Mouse (Mus musculus) ovary, postnatal 36 days (tissue): ENCODE data around the gene Pex16.
A peak's percentile ranks its signal among the peaks of the same experiment; 100 is the strongest.

ENCODE experiments used
- DNase-seq: peaks from one replicate; pipeline ENCODE4 v3.0.0; 2022; ENCODE audit warnings: low spot score, mixed read lengths

The Pex16 gene

DNA sequence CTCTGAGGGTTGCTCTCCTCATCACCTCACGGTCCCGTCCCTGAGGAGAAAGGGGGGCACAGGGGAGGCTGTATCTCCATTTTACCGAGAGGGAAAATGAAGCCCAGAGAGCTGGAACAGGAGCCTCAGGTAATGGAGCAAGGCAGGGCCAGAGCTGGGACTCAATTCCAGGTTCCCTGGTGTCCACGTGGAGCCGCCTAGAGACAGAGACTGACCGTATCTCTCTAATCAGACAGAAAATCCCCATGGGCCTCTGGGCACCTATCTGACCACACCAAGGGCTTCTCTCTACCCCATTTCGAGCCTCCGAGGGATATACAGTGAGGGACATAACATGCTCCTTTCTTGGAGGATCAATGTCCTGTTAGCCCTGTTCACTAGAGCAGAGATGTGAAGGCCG lies 48.7 kb downstream of the Pex16 start:
- no peak for DNase-seq

DNA sequence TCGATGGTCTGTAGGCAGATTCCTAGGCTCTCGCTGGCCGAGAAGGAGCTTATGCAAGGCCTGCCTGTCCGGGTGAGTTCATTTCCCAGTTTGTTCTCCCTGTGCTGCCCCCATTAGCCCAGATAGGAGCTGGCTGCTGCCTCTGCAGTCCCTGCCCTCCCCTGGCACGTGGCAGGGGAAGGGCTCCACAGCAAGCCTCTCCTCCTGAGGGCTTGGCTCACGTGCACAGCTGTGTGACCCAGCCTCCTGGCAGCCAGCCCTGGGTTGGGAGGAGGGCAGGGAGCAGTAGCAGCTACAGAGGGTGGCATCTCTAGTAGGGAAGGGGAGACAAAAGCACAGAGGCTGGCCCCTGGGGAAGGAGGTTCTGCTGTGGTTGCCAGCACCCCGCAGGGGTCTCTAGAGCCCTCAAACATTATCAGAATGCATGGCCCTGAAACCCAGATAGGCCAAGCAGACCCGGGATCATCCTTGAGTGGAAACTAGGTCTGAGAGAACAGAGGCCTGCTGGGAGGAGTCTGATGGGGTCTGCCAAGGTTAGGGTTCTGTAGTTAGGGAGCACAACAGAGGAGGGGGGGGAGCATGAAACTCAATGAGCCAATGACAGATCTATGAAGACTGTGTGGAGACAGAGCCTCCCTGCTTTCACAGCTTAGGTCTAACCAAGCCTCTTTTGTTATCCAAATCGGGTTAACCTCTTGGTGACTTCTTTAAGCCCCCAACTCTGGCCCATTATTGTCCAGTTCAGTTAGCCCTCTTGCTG lies 49.4 kb downstream of the Pex16 start:
- DNase-seq: peak; percentile 93

DNA sequence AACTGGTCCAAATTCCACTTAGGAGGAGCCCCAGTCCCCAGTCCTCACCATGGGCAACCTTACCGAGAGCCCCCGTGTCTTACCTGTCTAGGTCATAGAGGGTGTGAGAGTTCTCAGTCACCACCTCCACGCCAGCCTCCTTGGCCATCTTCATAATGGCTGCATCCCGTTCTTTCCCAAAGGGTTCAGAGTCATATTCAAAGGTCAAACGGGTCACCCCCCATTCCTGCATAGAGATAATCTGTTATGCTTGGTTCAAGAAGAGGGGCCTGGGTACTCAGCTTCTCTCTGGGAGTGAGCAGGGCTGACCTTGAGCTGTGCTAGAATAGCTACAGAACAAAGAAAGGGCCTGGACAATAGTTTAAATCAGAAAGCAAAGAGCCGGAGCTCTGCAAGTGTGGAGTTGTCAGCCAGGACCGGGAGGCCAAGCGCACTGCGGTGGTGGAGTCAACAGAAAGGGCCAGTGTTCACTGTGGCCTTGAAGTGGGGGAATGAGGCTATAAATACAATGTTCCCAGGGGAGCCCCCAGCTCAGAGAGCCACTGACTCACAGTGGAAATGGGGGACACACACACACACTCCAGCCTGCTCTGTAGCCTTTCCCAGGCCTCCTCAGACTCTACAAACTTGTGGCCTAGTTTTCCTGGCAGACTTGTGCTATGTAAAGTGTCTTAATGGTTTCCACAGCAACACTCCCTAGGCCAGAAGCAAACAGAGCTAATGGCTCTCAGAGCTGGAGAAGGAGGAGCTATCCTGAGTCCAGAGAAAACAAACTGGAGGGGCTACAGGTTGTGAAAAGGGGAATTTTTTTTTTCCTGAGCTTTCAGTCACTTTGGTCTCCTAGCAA lies 50.2 kb downstream of the Pex16 start:
- peak; percentile 45 for DNase-seq

DNA sequence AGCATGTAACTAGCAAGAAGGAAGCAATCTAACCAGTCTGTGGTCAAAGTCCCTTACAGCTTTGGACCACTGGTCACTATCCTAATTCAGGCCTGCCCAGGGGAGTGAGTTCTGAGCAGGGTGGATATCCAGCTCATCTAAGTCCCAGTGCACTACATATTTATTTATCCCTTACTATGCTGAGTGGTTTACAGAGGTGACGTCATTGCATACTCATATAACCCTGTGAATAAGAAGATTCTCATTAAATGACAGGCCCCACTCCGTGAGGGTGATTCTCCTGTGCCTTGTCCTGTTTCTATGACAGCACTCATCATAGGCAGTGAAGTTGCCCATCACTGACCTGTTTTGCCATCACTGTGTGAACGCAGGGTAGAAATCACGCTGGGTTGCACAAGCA lies 50.9 kb downstream of the Pex16 start:
- DNase-seq: no peak

DNA sequence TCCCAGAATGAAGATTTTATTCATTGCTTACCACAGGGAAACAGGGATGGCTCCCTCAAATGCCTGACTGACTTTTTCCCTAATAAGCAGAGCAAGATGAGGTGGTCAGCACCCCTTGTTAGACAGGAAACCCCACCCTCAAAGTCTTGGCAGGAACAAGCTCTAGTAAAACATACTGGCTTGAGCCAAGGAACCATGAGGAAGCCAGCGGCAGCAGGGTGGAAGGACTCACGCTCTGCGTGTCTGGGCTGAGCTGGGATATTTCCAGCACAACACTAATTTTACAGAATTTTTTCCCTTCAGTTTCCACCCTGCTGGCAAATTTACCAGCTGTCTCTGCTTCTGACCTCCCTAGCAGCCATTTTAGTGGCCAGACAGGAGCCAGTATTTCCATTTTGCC lies 52.0 kb downstream of the Pex16 start:
- no peak for DNase-seq

DNA sequence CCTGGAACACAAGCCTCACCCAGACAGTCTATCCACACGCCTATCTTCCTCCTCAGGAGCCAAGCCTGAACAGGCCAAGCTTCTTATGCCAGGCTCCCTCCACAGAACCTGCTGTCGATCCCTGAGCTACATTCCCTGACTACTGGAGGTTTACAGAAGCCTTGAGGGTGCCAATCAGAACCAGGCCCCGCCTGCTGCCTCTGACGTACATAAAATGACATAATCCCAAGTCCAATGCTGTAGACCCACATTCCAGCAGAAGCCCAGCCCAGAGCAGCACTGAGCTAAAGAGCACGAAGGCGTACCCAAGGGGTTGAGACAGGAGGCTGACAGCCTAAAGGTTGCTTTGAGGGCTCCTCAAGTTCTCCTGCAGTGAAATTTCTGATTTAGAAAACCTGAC lies 53.4 kb downstream of the Pex16 start:
- DNase-seq: peak; percentile 43

DNA sequence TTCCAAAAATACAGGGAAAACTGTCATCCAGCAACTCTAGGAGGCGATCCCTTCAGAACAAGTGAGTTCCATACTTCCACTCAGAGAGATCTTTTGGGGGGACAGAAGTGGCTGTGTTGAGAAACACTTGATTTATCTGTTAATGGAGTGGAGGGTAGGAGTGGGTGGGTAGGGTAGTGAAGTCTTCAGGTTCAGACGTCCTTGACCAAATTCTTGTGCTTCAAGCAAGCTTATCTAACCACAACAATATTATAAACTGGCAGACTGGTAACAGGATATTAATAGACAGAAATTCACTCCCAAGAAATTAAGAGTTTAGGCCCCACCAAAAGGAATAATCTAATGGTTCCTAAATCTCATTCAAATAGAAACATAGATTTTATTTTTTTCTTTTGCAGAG lies 55.6 kb downstream of the Pex16 start:
- DNase-seq: no peak
